Mouse (Mus musculus) hindbrain, embryonic 12.5 days (tissue): ENCODE measurements around the gene Banp. TPM values are rescaled to one million over a fixed set of nuclear protein-coding genes. Genes with fewer than 3 reads are reported as not detected.

Source experiments
- ATAC-seq: fragments of 200-750 bp; cut with Nextera tagmentation; 2 replicates; pipeline ENCODE4 v1.8.0; 2017; ENCODE audit warnings: moderate TSS enrichment; ENCODE audit not compliant: low FRiP score
- H3K27ac ChIP-seq: fragments of 300-500 bp; sonication (generic); 2 replicates; pipeline ENCODE4 v1.5.1; 2016; ENCODE audit warnings: mild to moderate bottlenecking
- H3K27me3 ChIP-seq: fragments of 300-500 bp; sonication (generic); 2 replicates; pipeline ENCODE4 v1.6.1; 2016; ENCODE audit warnings: mild to moderate bottlenecking
- H3K36me3 ChIP-seq: fragments of 300-500 bp; sonication (generic); 2 replicates; pipeline ENCODE4 v1.6.1; 2016; ENCODE audit warnings: mild to moderate bottlenecking
- H3K4me1 ChIP-seq: fragments of 300-500 bp; sonication (generic); 2 replicates; pipeline ENCODE4 v1.6.1; 2016
- H3K4me2 ChIP-seq: fragments of 300-500 bp; sonication (generic); replicated peaks from 2 replicates; pipeline ENCODE4 v1.6.1; 2016; ENCODE audit warnings: mild to moderate bottlenecking
- H3K4me3 ChIP-seq: fragments of 300-500 bp; sonication (generic); 2 replicates; pipeline ENCODE4 v1.5.1; 2016; ENCODE audit warnings: mild to moderate bottlenecking
- H3K9ac ChIP-seq: fragments of 300-500 bp; sonication (generic); 2 replicates; pipeline ENCODE4 v1.6.1; 2016; ENCODE audit warnings: mild to moderate bottlenecking, moderate library complexity
- H3K9me3 ChIP-seq: fragments of 300-500 bp; sonication (generic); replicated peaks from 2 replicates; pipeline ENCODE4 v1.6.1; 2016; ENCODE audit warnings: mild to moderate bottlenecking
- WGBS: fragments of 180-500 bp; shearing (Covaris S2); methylation state at CpG from one replicate; pipeline ENCODE4 v1.1.7; 2016; 5-methylcytosine and 5-hydroxymethylcytosine counted together
- polyA plus RNA-seq: library from polyadenylated mRNA; unstranded; fragments of >200 nt; fragmentation: Nextera tagmentation; extraction: Ambion mirVana; gene quantifications from 2 replicates; pipeline ENCODE4 v1.2.1, GENCODE M21; 2016

The Banp gene
- 48.3 and 57.3 TPM in 2 replicates for polyA plus RNA-seq

DNA sequence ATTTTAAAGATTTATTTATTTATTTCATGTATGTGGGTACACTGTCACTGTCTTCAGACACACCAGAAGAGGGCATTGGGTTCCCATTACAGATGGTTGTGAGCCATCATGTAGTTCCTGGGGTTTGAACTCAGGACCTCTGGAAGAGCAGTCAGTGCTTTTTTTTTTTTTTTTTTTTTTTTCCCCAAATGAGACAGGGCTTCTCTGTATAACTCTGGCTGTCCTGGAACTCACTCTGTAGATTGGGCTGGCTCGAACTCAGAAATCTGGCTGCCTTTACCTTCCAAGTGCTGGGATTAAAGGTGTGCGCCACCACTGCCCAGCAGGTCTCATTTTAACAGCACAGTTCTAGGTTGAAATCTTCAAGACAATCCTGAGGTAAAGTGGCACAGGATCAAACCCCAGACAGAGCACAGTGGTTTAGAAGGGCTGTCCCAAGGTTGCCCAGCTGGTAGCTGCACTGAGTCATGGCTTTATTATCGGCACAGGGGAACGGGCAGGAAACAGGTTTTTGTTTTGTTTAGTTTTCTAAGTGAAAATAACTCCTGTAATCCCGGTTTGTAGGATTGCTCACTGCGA is at the start of gene Banp:
Banp (plus strand) TSS at position 529 of the 579 bp plus-strand sequence.
- Histone ChIP-seq H3K4me1 (peaks cover 47% of the 10 kb centered on the region), H3K36me3 (peaks cover 7% of the 10 kb centered on the region; the same call in 1 of the 2 replicates), H3K9ac (peak within 1 kb of the TSS; percentile 99), H3K27me3 (0 out of 2 replicates have a peak, but pooled peaks cover 6% of the 10 kb centered on the region), H3K9me3 (no peaks in the 10 kb centered on the region), H3K4me3 (peak within 1 kb of the TSS; percentile 97), H3K27ac (peak within 1 kb of the TSS; percentile 94), H3K4me2 (peak within 1 kb of the TSS; percentile 93)
- ATAC-seq: no peak
- WGBS: 71% methylated on average over 6 of the region's 6 CpGs

DNA sequence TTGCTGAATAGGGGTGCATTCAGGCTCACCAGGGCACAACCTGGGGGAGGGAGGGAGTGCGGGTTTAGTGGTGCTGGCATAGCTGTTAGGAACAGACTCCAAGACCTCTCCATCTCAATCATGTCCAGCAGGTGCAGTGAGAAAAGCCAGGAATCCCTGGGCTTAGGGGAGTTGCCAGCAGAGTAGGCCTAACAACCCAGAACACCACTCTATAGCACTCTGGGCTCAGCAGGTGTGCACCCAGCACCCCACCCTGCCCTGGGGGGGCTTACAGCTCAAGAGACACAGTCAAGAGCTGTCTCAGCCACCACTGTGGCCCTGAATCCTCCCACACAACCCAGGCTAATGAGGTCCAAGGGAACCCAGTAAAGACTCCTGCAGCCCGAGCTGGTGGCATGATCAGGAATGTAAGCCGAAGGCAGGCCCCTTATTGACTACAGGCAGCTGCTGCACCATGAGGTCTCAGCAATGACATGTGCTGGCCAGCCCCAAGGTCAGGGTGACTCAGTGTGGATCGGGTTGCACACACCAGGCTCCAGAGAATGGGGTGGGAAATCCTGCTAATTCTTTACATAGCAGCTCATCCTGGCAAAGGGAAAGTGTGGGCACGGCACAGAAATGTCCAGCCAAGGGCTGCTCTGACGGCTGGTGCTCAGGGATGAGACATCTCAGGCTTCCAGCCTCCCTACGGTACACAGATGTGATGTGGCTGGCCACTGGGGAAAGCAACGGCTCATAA is 47.9 kb upstream of the Banp start:
- ATAC-seq: no peak
- no peak overlapping the region for H3K4me3 ChIP-seq
- WGBS: 48% methylated on average over 8 of the region's 8 CpGs
- peak overlapping the region; percentile 11; the same call in 1 of the 2 replicates for H3K4me2 ChIP-seq
- H3K9me3 ChIP-seq: no peaks in the 10 kb centered on the region
- H3K9ac ChIP-seq: no peak overlapping the region
- no peaks in the 10 kb centered on the region for H3K27me3 ChIP-seq
- no peak overlapping the region for H3K27ac ChIP-seq
- no peaks in the 10 kb centered on the region for H3K36me3 ChIP-seq
- H3K4me1 ChIP-seq: peaks cover 51% of the 10 kb centered on the region

DNA sequence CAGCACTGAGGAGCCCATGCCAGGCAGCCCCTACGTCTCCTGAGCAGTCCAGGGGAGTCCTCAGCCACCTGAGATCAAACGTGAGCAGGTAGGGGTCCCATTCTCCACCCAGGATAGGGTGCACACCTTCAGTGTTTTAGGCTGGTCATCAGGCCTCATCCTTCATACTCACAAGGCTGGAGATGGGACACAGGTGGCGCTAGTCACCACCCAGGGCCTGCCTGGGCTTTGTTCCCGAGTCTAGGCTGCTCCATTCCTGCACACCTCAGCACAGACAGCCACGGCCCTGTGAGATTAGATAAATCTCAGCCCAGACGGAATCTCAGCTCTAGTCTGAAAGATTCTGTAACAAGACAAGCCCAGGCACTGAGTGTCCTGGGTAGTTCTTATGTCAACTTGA is 45.6 kb upstream of the Banp start:
- Histone ChIP-seq H3K4me2 (no peak overlapping the region), H3K36me3 (no peaks in the 10 kb centered on the region), H3K9me3 (no peaks in the 10 kb centered on the region), H3K4me3 (no peak overlapping the region), H3K9ac (no peak overlapping the region), H3K27ac (no peak overlapping the region), H3K4me1 (peaks cover 35% of the 10 kb centered on the region), H3K27me3 (peaks cover 9% of the 10 kb centered on the region)
- WGBS: 69% methylated on average over 6 of the region's 6 CpGs
- ATAC-seq: no peak

DNA sequence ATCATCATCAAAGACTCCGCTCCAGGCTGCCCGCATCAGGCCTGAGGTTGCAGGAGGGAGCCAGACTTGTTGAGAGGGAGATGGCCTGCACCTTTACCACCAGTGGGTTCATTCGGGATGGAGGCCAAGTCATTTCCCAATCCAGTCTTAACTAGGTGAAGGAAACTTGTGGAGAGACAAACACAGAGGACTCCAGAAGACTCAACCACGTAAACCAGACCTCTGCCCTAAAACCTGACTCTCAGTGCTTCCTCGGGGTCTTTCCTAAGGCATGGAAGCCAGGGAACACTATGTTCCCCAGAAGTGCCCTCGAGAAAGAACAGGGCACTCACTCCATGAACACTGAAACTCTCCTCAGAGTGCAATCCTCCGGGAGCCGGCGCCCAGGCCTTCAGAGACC is 44.6 kb upstream of the Banp start:
- H3K4me3 ChIP-seq: no peak overlapping the region
- WGBS: 89% methylated on average over 9 of the region's 9 CpGs
- no peaks in the 10 kb centered on the region for H3K9me3 ChIP-seq
- peaks cover 30% of the 10 kb centered on the region for H3K4me1 ChIP-seq
- H3K27ac ChIP-seq: no peak overlapping the region
- H3K27me3 ChIP-seq: peaks cover 15% of the 10 kb centered on the region
- H3K9ac ChIP-seq: no peak overlapping the region
- H3K36me3 ChIP-seq: no peaks in the 10 kb centered on the region
- H3K4me2 ChIP-seq: peak overlapping the region; percentile 98; the same call in 1 of the 2 replicates
- ATAC-seq: no peak

DNA sequence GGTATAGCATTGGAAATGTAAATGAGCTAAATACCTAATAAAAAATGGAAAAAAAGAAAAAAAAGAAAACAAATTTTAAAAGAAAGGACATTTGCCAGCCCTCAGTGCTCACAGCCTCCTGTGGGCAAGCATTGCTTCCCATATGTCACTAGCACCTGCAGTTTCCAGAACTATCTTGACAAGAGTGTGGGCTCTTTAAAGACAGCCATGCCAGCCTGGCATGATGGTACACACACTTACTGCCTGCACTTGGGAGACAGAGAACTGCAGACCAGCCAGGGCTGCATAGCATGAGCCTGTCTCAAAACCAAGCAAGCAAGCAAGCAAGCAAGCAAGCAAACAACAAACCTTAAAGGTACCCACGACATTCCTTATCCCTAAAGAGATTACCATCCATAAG is 44.1 kb upstream of the Banp start:
- WGBS: 73% methylated on average over 1 of the region's 1 CpGs
- H3K4me1 ChIP-seq: peaks cover 30% of the 10 kb centered on the region
- no peak overlapping the region for H3K27ac ChIP-seq
- peak overlapping the region; percentile 69; the same call in 1 of the 2 replicates for H3K4me3 ChIP-seq
- H3K4me2 ChIP-seq: peak overlapping the region; percentile 98
- ATAC-seq: no peak
- peaks cover 15% of the 10 kb centered on the region for H3K27me3 ChIP-seq
- H3K9me3 ChIP-seq: no peaks in the 10 kb centered on the region
- no peaks in the 10 kb centered on the region for H3K36me3 ChIP-seq
- H3K9ac ChIP-seq: no peak overlapping the region

DNA sequence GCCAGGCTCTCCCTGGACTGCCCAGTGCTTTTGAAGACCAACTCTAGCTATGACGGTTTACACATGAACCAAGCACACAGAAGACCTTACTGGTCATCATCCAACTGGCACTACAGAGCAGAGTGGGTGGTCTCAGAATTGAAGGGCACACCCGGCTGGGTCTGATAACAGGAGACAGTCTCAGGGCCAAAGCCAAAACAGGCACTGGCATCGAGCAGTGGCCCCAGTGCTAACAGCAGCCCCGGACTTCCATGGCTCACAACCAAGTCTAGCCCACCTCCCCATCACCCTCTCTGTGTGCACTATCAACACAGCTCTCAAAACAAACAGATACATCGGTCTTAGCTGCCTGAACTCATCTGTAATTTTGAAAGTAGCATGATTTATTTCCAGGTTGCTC is 43.7 kb upstream of the Banp start:
- H3K9ac ChIP-seq: peak overlapping the region; percentile 70; the same call in 1 of the 2 replicates
- H3K4me3 ChIP-seq: peak overlapping the region; percentile 69
- no peak overlapping the region for H3K27ac ChIP-seq
- H3K4me1 ChIP-seq: peaks cover 30% of the 10 kb centered on the region
- 49% methylated on average over 5 of the region's 5 CpGs for WGBS
- no peak for ATAC-seq
- no peaks in the 10 kb centered on the region for H3K36me3 ChIP-seq
- peak overlapping the region; percentile 98 for H3K4me2 ChIP-seq
- peaks cover 15% of the 10 kb centered on the region for H3K27me3 ChIP-seq
- no peaks in the 10 kb centered on the region for H3K9me3 ChIP-seq

DNA sequence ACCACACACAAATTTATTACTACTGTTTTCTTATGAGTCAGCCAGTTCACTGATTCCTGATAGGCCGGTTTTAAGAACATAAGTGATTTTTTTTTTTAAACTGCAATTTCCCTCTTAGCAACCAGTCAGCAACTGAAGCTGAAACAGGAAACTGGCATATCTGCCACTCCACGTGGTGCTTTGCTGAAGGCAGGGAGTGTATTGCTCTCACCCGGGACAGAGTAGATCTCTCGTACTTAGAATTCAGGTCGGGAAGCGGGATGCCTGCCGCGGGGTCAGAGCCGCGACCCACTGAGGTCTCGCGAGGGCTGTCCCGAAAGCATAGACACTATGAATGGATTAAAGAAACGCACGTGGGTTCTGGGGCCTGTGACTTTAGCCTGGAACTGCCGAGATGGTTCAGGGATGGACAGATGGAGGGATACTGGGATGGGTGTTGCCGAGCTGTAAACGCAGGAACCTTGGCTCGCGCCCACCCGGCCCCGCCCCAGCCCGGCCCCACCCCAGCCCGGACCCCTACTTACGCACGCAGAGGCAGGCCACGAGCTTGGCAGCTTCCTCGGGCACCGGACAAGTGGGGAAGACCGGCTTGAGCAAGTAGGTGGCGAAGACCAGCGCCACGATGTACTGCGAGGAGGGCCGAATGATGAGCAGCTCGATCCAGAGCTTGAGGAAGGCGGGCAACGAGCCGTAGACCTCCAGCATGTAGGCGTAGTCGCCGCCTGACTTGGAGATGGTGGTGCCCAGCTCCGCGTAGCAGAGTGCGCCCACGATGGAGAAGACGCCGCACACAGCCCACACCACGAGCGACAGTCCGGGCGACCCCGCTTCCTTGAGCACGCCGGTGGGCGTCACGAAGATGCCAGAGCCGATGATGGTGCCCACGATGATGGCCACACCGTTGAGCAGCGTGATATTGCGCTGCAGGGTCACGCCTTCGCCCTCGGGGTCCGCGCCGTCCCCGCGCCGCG is 42.7 kb upstream of the Banp start:
- Histone ChIP-seq H3K9ac (peak overlapping the region; percentile 70), H3K36me3 (no peaks in the 10 kb centered on the region), H3K4me3 (peak overlapping the region; percentile 69), H3K27ac (0 out of 2 replicates have a peak overlapping the region, but pooled peaks have one; percentile 30), H3K4me2 (peak overlapping the region; percentile 98), H3K4me1 (peaks cover 25% of the 10 kb centered on the region), H3K9me3 (no peaks in the 10 kb centered on the region), H3K27me3 (peaks cover 17% of the 10 kb centered on the region)
- under 1% methylated on average over 67 of the region's 72 CpGs for WGBS
- peak; percentile 70 for ATAC-seq

DNA sequence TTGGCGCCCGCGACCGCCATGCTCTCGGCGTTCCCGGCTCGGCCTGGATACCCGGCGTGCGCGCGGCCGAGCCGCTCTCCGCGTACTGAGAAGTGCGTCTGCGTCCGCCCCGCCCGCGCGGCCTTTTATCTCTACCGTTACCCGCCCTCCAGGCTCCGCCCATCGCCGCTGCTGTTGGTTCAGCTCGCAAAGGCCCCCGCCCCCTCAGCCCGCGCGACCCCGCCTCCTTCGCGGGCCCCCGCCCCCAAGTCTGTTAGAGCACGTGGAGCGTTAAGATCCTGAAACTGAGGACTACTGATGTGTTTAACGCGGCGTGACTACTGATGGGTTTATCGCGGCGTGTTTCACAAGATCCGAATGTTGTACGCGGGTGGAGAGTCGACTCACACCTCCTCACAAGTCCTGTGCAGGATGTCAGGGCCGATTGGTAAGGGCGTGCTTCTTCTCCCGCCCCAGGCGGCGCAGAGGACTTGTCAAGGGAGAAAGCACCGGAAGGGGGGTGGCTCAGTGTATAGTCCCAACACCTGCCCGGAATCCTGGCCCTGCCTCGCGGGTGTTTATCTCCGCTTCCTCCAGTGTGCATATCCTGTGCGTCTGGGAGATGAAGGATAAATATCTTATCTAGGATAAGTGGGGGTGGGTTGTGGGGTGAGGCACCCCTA is 41.8 kb upstream of the Banp start, which contains the start of gene Slc7a5:
Slc7a5 (minus strand) TSS at position 108 of the 662 bp plus-strand sequence.
- ATAC-seq: peak; percentile 91
- 0 out of 2 replicates have a peak within 1 kb of the TSS, but pooled peaks have one; percentile 30 for H3K27ac ChIP-seq
- WGBS: under 1% methylated on average over 60 of the region's 61 CpGs

DNA sequence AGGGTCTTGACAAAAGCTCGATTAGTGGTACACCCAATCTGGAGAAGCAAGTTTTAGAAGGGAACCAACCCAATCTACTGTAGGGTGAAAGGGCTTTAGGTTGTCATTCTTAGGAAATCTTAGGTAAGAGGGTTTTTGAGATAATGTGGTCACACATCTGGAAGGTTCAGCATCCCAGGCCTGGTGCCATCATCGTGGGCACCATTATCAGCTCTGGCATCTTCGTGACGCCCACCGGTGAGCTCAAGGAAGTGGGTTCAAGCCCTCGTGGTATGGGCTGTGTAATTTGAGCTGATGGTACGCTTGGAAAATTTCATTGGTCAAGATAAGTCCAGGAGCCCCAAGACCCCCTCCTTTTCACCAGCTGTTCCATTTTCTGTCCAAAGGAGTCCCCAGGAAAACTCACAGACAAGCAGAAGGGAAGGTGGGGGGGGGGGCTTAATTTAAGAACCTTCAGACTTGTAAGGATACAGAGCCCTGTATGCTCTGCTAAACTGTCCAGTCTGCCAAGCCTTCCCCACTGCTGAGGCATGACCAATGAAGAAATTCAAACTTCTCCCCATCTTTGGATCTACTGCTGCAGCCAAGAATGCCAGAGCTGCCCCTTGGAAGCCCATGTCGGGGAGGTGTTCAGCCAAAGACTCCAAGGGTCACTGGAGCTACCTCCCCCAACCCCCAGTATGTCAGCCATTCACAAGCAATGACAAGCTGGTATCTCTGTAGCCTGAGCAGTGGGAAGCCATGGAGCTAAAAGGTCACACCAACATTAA is 41.0 kb upstream of the Banp start:
- no peak for ATAC-seq
- Histone ChIP-seq H3K4me3 (no peak overlapping the region), H3K4me2 (peak overlapping the region; percentile 98; the same call in 1 of the 2 replicates)

More for the DNA sequence above, 41.8 kb upstream of the Banp start, which contains the start of gene Slc7a5:
- peaks cover 21% of the 10 kb centered on the region for H3K4me1 ChIP-seq
- no peaks in the 10 kb centered on the region for H3K36me3 ChIP-seq
- H3K27me3 ChIP-seq: peaks cover 18% of the 10 kb centered on the region
- H3K4me3 ChIP-seq: peak within 1 kb of the TSS; percentile 69
- peak within 1 kb of the TSS; percentile 70 for H3K9ac ChIP-seq
- no peaks in the 10 kb centered on the region for H3K9me3 ChIP-seq
- peak within 1 kb of the TSS; percentile 98 for H3K4me2 ChIP-seq

DNA sequence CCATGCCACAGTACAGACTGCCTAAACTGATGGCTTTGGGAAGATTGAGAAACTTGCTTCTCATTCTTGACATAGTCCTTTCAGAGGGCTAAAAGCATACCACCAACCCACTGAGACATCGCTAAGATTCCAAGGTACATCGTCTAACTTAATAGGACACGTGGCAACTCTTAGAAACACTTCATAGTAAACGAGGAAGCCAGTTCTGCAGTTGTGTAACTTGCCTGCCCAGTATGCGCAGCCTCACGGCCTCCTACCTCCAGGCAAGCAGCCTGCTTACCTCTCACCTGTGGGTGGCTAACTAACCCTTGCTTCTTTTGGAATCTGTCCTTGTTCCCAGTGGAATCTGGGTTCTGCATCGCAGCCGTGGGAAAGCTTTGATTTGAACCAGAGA is 40.4 kb upstream of the Banp start:
- no peak for ATAC-seq
- 69% methylated on average over 8 of the region's 8 CpGs for WGBS
- H3K9ac ChIP-seq: no peak overlapping the region

More for the DNA sequence above, 41.0 kb upstream of the Banp start:
- no peaks in the 10 kb centered on the region for H3K36me3 ChIP-seq
- WGBS: 62% methylated on average over 8 of the region's 8 CpGs
- H3K9me3 ChIP-seq: no peaks in the 10 kb centered on the region
- H3K27ac ChIP-seq: no peak overlapping the region
- peaks cover 18% of the 10 kb centered on the region for H3K27me3 ChIP-seq
- no peak overlapping the region for H3K9ac ChIP-seq
- H3K4me1 ChIP-seq: peaks cover 21% of the 10 kb centered on the region

DNA sequence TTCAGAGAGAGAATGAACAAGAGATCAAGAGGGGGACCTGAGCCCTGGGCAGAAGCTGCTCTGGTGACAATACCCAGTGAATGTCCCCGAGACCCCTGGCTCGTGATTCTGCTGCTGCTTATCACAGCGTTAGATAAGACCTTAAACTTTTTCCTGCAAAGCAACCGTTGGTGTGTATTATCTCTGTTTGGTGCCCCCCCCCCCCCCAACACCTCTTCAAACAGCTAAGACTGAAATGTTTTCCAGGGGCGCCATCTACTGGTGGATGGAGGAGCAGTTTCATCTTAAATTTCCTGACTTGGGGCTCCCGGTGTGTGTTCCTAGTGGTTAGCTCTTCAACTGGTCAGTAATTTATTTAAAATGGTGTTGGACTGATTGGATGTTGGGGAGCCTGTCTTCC is 39.9 kb upstream of the Banp start:
- H3K4me1 ChIP-seq: peaks cover 21% of the 10 kb centered on the region
- no peak for ATAC-seq
- no peak overlapping the region for H3K27ac ChIP-seq
- no peak overlapping the region for H3K4me3 ChIP-seq
- H3K36me3 ChIP-seq: no peaks in the 10 kb centered on the region
- peaks cover 18% of the 10 kb centered on the region for H3K27me3 ChIP-seq
- H3K9me3 ChIP-seq: no peaks in the 10 kb centered on the region
- H3K4me2 ChIP-seq: no peak overlapping the region
- H3K9ac ChIP-seq: no peak overlapping the region
- 5% methylated on average over 6 of the region's 6 CpGs for WGBS

More for the DNA sequence above, 40.4 kb upstream of the Banp start:
- Histone ChIP-seq H3K9me3 (no peaks in the 10 kb centered on the region), H3K27ac (no peak overlapping the region), H3K4me3 (no peak overlapping the region), H3K4me2 (no peak overlapping the region), H3K36me3 (no peaks in the 10 kb centered on the region), H3K4me1 (peaks cover 21% of the 10 kb centered on the region), H3K27me3 (peaks cover 18% of the 10 kb centered on the region)
